Mouse (Mus musculus) CD4-positive helper T cell, adult 2 months (primary cell): ENCODE measurements around the gene Stk39.

Experiments used
- DNase-seq: peaks from one replicate; pipeline ENCODE4 v3.0.0-alpha.2; 2012; ENCODE audit warnings: low read depth, missing footprints, low spot score

Stk39 gene

GRCm38 (mm10) chr2:68346606-68347237 lies 125.3 kb downstream of the Stk39 start:
- DNase-seq, result no peak

GRCm38 (mm10) chr2:68345269-68345668 lies 126.8 kb downstream of the Stk39 start:
- no peak for DNase-seq

GRCm38 (mm10) chr2:68343751-68344150 lies 128.3 kb downstream of the Stk39 start:
- DNase-seq, result no peak

- no peak for DNase-seq
These were observed 129.9 kb downstream of the Stk39 start for GRCm38 (mm10) chr2:68342122-68342646.

GRCm38 (mm10) chr2:68336913-68337312 lies 135.2 kb downstream of the Stk39 start:
- no peak for DNase-seq

GRCm38 (mm10) chr2:68334945-68335344 lies 137.1 kb downstream of the Stk39 start:
- DNase-seq, result no peak

GRCm38 (mm10) chr2:68325306-68325705 lies 146.8 kb downstream of the Stk39 start:
- DNase-seq, result no peak

- no peak for DNase-seq
These were observed 150.8 kb downstream of the Stk39 start for GRCm38 (mm10) chr2:68321230-68321629.

GRCm38 (mm10) chr2:68320670-68321069 lies 151.4 kb downstream of the Stk39 start:
- DNase-seq, result no peak

- no peak for DNase-seq
These were observed 153.6 kb downstream of the Stk39 start for GRCm38 (mm10) chr2:68318452-68318851.

GRCm38 (mm10) chr2:68317895-68318294 lies 154.2 kb downstream of the Stk39 start:
- DNase-seq, result no peak

GRCm38 (mm10) chr2:68317452-68317851 lies 154.6 kb downstream of the Stk39 start:
- DNase-seq, result no peak

GRCm38 (mm10) chr2:68315258-68315657 lies 156.8 kb downstream of the Stk39 start:
- DNase-seq, result no peak

- DNase-seq, result no peak
These were observed 161.9 kb downstream of the Stk39 start for GRCm38 (mm10) chr2:68310121-68310520.

- no peak for DNase-seq
These were observed 165.5 kb downstream of the Stk39 start for GRCm38 (mm10) chr2:68306519-68306918.

GRCm38 (mm10) chr2:68304771-68305460 lies 167.2 kb downstream of the Stk39 start:
- no peak for DNase-seq

- peak; percentile 72 for DNase-seq
These were observed 170.1 kb downstream of the Stk39 start for GRCm38 (mm10) chr2:68301811-68302542.

GRCm38 (mm10) chr2:68298356-68298755 lies 173.7 kb downstream of the Stk39 start:
- DNase-seq, result no peak

GRCm38 (mm10) chr2:68297955-68298354 lies 174.1 kb downstream of the Stk39 start:
- no peak for DNase-seq

GRCm38 (mm10) chr2:68296743-68297142 lies 175.3 kb downstream of the Stk39 start:
- peak; percentile 59 for DNase-seq

- no peak for DNase-seq
These were observed 179.3 kb downstream of the Stk39 start for GRCm38 (mm10) chr2:68292539-68293320.

- DNase-seq, result no peak
These were observed 180.2 kb downstream of the Stk39 start for GRCm38 (mm10) chr2:68291895-68292294.
